Mouse (Mus musculus) embryonic facial prominence, embryonic 14.5 days (tissue): Measurements from ENCODE around the gene Olfr482. TPM values are rescaled to one million over a fixed set of nuclear protein-coding genes. Genes with fewer than 3 reads are reported as not detected.

Source experiments
- polyA plus RNA-seq: library from polyadenylated mRNA; unstranded; fragments of >200 nt; fragmentation: Nextera tagmentation; extraction: Ambion mirVana; gene quantifications from 2 replicates; pipeline ENCODE4 v1.2.1, GENCODE M21; 2014

Gene Olfr482
- polyA plus RNA-seq, 1 experiment from 2014 or later, result 0.10 TPM

Other genes with a start within 250 kb of the Olfr482 start
- gene Olfr472, start 199.7 kb downstream of the Olfr482 start, polyA plus RNA-seq, result not detected in 2 replicates
- gene Olfr473, start 167.1 kb downstream of the Olfr482 start, polyA plus RNA-seq, result not detected in 2 replicates
- not detected in 2 replicates for gene Olfr474, start 142.9 kb downstream of the Olfr482 start, polyA plus RNA-seq
- not detected in 2 replicates for gene Olfr476, start 132.8 kb downstream of the Olfr482 start, polyA plus RNA-seq
- not detected in 2 replicates for gene Olfr477, start 110.9 kb downstream of the Olfr482 start, polyA plus RNA-seq
- gene Olfr478, start 63.6 kb downstream of the Olfr482 start, polyA plus RNA-seq, result not detected in 2 replicates
- not detected in 2 replicates for gene Olfr479, start 46.9 kb downstream of the Olfr482 start, polyA plus RNA-seq
- not detected in 2 replicates for gene Olfr480, start 30.2 kb downstream of the Olfr482 start, polyA plus RNA-seq
- 0.14 TPM in 1 of 2 replicates, not detected in the other for gene Olfr481, start 17.7 kb downstream of the Olfr482 start, polyA plus RNA-seq
- gene Olfr483, start 3.3 kb upstream of the Olfr482 start, polyA plus RNA-seq, result not detected in 2 replicates
- gene Olfr484, start 29.9 kb upstream of the Olfr482 start, polyA plus RNA-seq, result not detected in 2 replicates
- gene Olfr485, start 62.3 kb upstream of the Olfr482 start, polyA plus RNA-seq, result 0.31 TPM in 1 of 2 replicates, not detected in the other
- not detected in 2 replicates for gene Olfr486, start 75.2 kb upstream of the Olfr482 start, polyA plus RNA-seq
- 0.14 TPM in 1 of 2 replicates, not detected in the other for gene Olfr487, start 117.0 kb upstream of the Olfr482 start, polyA plus RNA-seq
- not detected in 2 replicates for gene Olfr488, start 160.8 kb upstream of the Olfr482 start, polyA plus RNA-seq
- not detected in 2 replicates for gene Olfr490, start 191.3 kb upstream of the Olfr482 start, polyA plus RNA-seq
- gene Olfr491, start 215.9 kb upstream of the Olfr482 start, polyA plus RNA-seq, result 0.13 TPM in 1 of 2 replicates, not detected in the other
- gene Olfr492, start 226.1 kb upstream of the Olfr482 start, polyA plus RNA-seq, result not detected in 2 replicates
- gene Olfr493, start 249.4 kb upstream of the Olfr482 start, polyA plus RNA-seq, result not detected in 2 replicates